ENCODE assay signal across 15 mouse cellular contexts in genomic region chr11:22839456-22839855, GRCm38 (mm10).
"Had no signal": no experiment of that assay in that cellular context is flagged by ENCODE, and none has a peak within 500 bp of the region (broad histone marks: within the 10 kb centered on the region; RNA-seq: fewer than 3 reads in every experiment).

No protein-coding gene starts in this region.

- H3K27ac ChIP-seq: layer of hippocampus, adult 2 months; limb, embryonic 12.5 days; liver, embryonic 13.5 days; lung, embryonic 15.5 days; midbrain, embryonic 10.5 days; neural tube, embryonic 12.5 days had no signal

- DNase-seq: kidney, postnatal 4 days; liver; liver, embryonic 13.5 days; liver, postnatal 0 days; lung, postnatal 14 days; midbrain, embryonic 14.5 days; right cerebral cortex, postnatal 4 days; spleen, adult 18-20 months had no signal

- ATAC-seq: inflammation-experienced regulatory T-cells, adult 6 months; intestine, postnatal 0 days; liver, postnatal 0 days had no signal

- H3K4me1 ChIP-seq: limb, embryonic 12.5 days; midbrain, embryonic 10.5 days; neural tube, embryonic 12.5 days had no signal

- H3K4me3 ChIP-seq: layer of hippocampus, adult 2 months; limb, embryonic 12.5 days; liver, embryonic 13.5 days; lung, embryonic 15.5 days; midbrain, embryonic 10.5 days; neural tube, embryonic 12.5 days had no signal

- H3K36me3 ChIP-seq: limb, embryonic 12.5 days; lung, embryonic 15.5 days; midbrain, embryonic 10.5 days; neural tube, embryonic 12.5 days had no signal

- H3K9ac ChIP-seq: limb, embryonic 12.5 days; liver, embryonic 13.5 days; liver, postnatal 0 days; lung, embryonic 15.5 days; neural tube, embryonic 12.5 days had no signal

- H3K27me3 ChIP-seq: limb, embryonic 12.5 days; liver, embryonic 13.5 days; lung, embryonic 15.5 days; neural tube, embryonic 12.5 days had no signal

- H3K4me2 ChIP-seq: limb, embryonic 12.5 days; liver, embryonic 13.5 days; lung, embryonic 15.5 days; neural tube, embryonic 12.5 days had no signal

- H3K9me3 ChIP-seq: limb, embryonic 12.5 days; liver, embryonic 13.5 days; lung, embryonic 15.5 days; midbrain, embryonic 10.5 days; neural tube, embryonic 12.5 days had no signal
